Comparison of ENCODE assay signal across 22 mouse cellular contexts in genomic region chr11:47982152-47982551, GRCm38 (mm10). TPM values are rescaled to one million over a fixed set of nuclear protein-coding genes. Genes with fewer than 3 reads are reported as not detected.
"Had no signal": no experiment of that assay in that cellular context is flagged by ENCODE, and none has a peak within 500 bp of the region (broad histone marks: within the 10 kb centered on the region; RNA-seq: fewer than 3 reads in every experiment).

No protein-coding gene starts in this region.

- DNase-seq: kidney, adult 2 months; kidney, postnatal 36 days; layer of hippocampus, postnatal 36 days; liver, postnatal 0 days; lung, embryonic 14.5 days; retina, postnatal 1 day; right cerebral cortex, postnatal 14 days; right cerebral cortex, postnatal 4 days; thymus, postnatal 25 days had no signal

- H3K27ac ChIP-seq: kidney, postnatal 0 days; left cerebral cortex, adult 2 months; limb, embryonic 15.5 days; liver, embryonic 14.5 days; macrophage; midbrain, embryonic 12.5 days; midbrain, embryonic 15.5 days; neural tube, embryonic 12.5 days; neural tube, embryonic 15.5 days; stomach, postnatal 0 days had no signal

- ATAC-seq: liver, postnatal 0 days; lung, postnatal 0 days; midbrain, embryonic 15.5 days had no signal

- H3K9ac ChIP-seq: limb, embryonic 15.5 days; liver, embryonic 14.5 days; liver, postnatal 0 days; lung, embryonic 14.5 days; midbrain, embryonic 12.5 days; midbrain, embryonic 15.5 days; neural tube, embryonic 12.5 days; neural tube, embryonic 15.5 days had no signal

- H3K4me1 ChIP-seq: limb, embryonic 15.5 days; midbrain, embryonic 12.5 days; neural tube, embryonic 12.5 days had no signal

- H3K9me3 ChIP-seq: limb, embryonic 15.5 days; midbrain, embryonic 12.5 days; midbrain, embryonic 15.5 days; neural tube, embryonic 12.5 days; neural tube, embryonic 15.5 days had no signal

- H3K27me3 ChIP-seq: midbrain, embryonic 15.5 days; neural tube, embryonic 12.5 days; neural tube, embryonic 15.5 days had no signal

- H3K4me3 ChIP-seq: left cerebral cortex, adult 2 months; limb, embryonic 15.5 days; midbrain, embryonic 12.5 days; midbrain, embryonic 15.5 days; neural tube, embryonic 12.5 days; neural tube, embryonic 15.5 days had no signal

- H3K36me3 ChIP-seq: limb, embryonic 15.5 days; midbrain, embryonic 12.5 days; midbrain, embryonic 15.5 days; neural tube, embryonic 12.5 days; neural tube, embryonic 15.5 days had no signal

- H3K4me2 ChIP-seq: limb, embryonic 15.5 days; liver, embryonic 11.5 days; lung, embryonic 14.5 days; midbrain, embryonic 12.5 days; midbrain, embryonic 15.5 days; neural tube, embryonic 12.5 days; neural tube, embryonic 15.5 days had no signal

RNA-seq across cellular contexts. Expression of gene Sgcd, which starts 6.6 kb away (rescaled TPM):
- total RNA-seq: megakaryocyte, adult 5-6 weeks had no signal
- polyA plus RNA-seq: macrophage had no signal
